Mouse (Mus musculus) MEL (cell line): ENCODE results near the gene Prr18. TPM values are rescaled to one million over a fixed set of nuclear protein-coding genes. Genes with fewer than 3 reads are reported as not detected.

Source experiments
- DNase-seq: peaks from one replicate; pipeline ENCODE4 v3.0.0; 2011; ENCODE audit warnings: low read depth, low spot score
- H3K27ac ChIP-seq: 2 replicates; pipeline ENCODE4 v1.5.1; 2012; ENCODE audit warnings: low read depth, mild to moderate bottlenecking, control low read depth, low read length, moderate library complexity; ENCODE audit not compliant: control insufficient read depth
- H3K27me3 ChIP-seq, 2 experiments: fragments of 150-350 bp in 1 of 2; sonication (generic) in 1 of 2; 2 replicates each; pipeline ENCODE4 v1.6.1; 2012; ENCODE audit warnings: low read length in 2 of 2, mild to moderate bottlenecking in 2 of 2, improper control_type of control experiment in 1 of 2, moderate library complexity in 1 of 2; ENCODE audit not compliant: insufficient read depth in 2 of 2, control insufficient read depth in 1 of 2
- H3K36me3 ChIP-seq, 2 experiments: 2 replicates each; pipeline ENCODE4 v1.6.1; 2012 to 2014; ENCODE audit warnings: low read length in 2 of 2, improper control_type of control experiment in 1 of 2, inconsistent platforms in 1 of 2, mild to moderate bottlenecking in 1 of 2; ENCODE audit not compliant: insufficient read depth in 2 of 2, control insufficient read depth in 1 of 2
- H3K4me1 ChIP-seq, 2 experiments: fragments of 150-350 bp in 1 of 2; sonication (generic) in 1 of 2; 2 replicates each; pipeline ENCODE4 v1.6.1; 2012; ENCODE audit warnings: low read length in 2 of 2, improper control_type of control experiment in 1 of 2, mild to moderate bottlenecking in 1 of 2; ENCODE audit not compliant: insufficient read depth in 2 of 2, control insufficient read depth in 1 of 2
- H3K4me3 ChIP-seq, 2 experiments: fragments of 150-350 bp in 1 of 2; sonication (generic) in 1 of 2; 2 replicates each; pipeline ENCODE4 v1.5.1; 2012; ENCODE audit warnings: low read depth in 2 of 2, low read length in 2 of 2, mild to moderate bottlenecking in 2 of 2, moderate library complexity in 2 of 2, control low read depth in 1 of 2, improper control_type of control experiment in 1 of 2; ENCODE audit not compliant: control insufficient read depth in 1 of 2, insufficient read depth in 1 of 2
- H3K79me2 ChIP-seq: 2 replicates; pipeline ENCODE4 v1.6.1; 2012; ENCODE audit warnings: mild to moderate bottlenecking, low read length, moderate library complexity; ENCODE audit not compliant: control insufficient read depth, poor library complexity, insufficient read depth
- H3K9ac ChIP-seq: 2 replicates; pipeline ENCODE4 v1.6.1; 2012; ENCODE audit warnings: low read depth, mild to moderate bottlenecking, control low read depth, low read length, moderate library complexity; ENCODE audit not compliant: control insufficient read depth, poor library complexity, severe bottlenecking
- H3K9me3 ChIP-seq: fragments of 150-350 bp; sonication (generic); replicated peaks from 2 replicates; pipeline ENCODE4 v1.6.1; 2012; ENCODE audit warnings: mild to moderate bottlenecking, low read length, improper control_type of control experiment, moderate library complexity; ENCODE audit not compliant: insufficient read depth
- BHLHE40 ChIP-seq: IDR thresholded peaks from 2 replicates; pipeline ENCODE4 v1.6.1; 2012; ENCODE audit warnings: low read depth, mild to moderate bottlenecking, inconsistent platforms, low read length, improper control_type of control experiment, borderline replicate concordance
- CHD2 ChIP-seq: IDR thresholded peaks from 2 replicates; pipeline ENCODE4 v1.6.1; 2011; ENCODE audit warnings: low read length, improper control_type of control experiment
- CTCF ChIP-seq, 3 experiments: IDR thresholded peaks in 2 of 3; conservative IDR thresholded peaks in 1 of 3; 2 replicates each; pipeline ENCODE4 v1.5.1; 2011 to 2012; ENCODE audit warnings: low read length in 3 of 3, low read depth in 2 of 3, mild to moderate bottlenecking in 2 of 3, improper control_type of control experiment in 1 of 3, inconsistent platforms in 1 of 3, mixed read lengths in 1 of 3, moderate library complexity in 1 of 3; ENCODE audit not compliant: control insufficient read depth in 1 of 3, insufficient read depth in 1 of 3, poor library complexity in 1 of 3, severe bottlenecking in 1 of 3
- E2F4 ChIP-seq: IDR thresholded peaks from 2 replicates; pipeline ENCODE4 v1.6.1; 2011; ENCODE audit warnings: low read depth, low read length, improper control_type of control experiment, borderline replicate concordance
- ETS1 ChIP-seq: IDR thresholded peaks from 2 replicates; pipeline ENCODE4 v1.6.1; 2012; ENCODE audit warnings: low read depth, mild to moderate bottlenecking, inconsistent platforms, low read length, improper control_type of control experiment, moderate library complexity
- KAT2A ChIP-seq: conservative IDR thresholded peaks from 2 replicates; pipeline ENCODE4 v1.6.1; 2012; ENCODE audit warnings: low read depth, low read length, improper control_type of control experiment, inconsistent platforms
- MAFK ChIP-seq: IDR thresholded peaks from 2 replicates; pipeline ENCODE4 v1.6.1; 2011; ENCODE audit warnings: low read depth, mild to moderate bottlenecking, low read length, improper control_type of control experiment, borderline replicate concordance
- MAX ChIP-seq: IDR thresholded peaks from 2 replicates; pipeline ENCODE4 v1.6.1; 2011; ENCODE audit warnings: low read length, improper control_type of control experiment
- MAZ ChIP-seq: IDR thresholded peaks from 2 replicates; pipeline ENCODE4 v1.6.1; 2012; ENCODE audit warnings: low read depth, mild to moderate bottlenecking, inconsistent platforms, low read length, improper control_type of control experiment
- MEF2A ChIP-seq: IDR thresholded peaks from 2 replicates; pipeline ENCODE4 v1.6.1; 2014; ENCODE audit warnings: low read depth, mild to moderate bottlenecking, inconsistent platforms, low read length, improper control_type of control experiment; ENCODE audit not compliant: poor library complexity, insufficient replicate concordance, severe bottlenecking; ENCODE audit errors: extremely low read depth
- MXI1 ChIP-seq: IDR thresholded peaks from 2 replicates; pipeline ENCODE4 v1.6.1; 2011; ENCODE audit warnings: mild to moderate bottlenecking, low read depth, low read length, improper control_type of control experiment
- MYB ChIP-seq: IDR thresholded peaks from 2 replicates; pipeline ENCODE4 v1.6.1; 2011; ENCODE audit warnings: mild to moderate bottlenecking, low read depth, low read length, improper control_type of control experiment
- MYC ChIP-seq: IDR thresholded peaks from 2 replicates; pipeline ENCODE4 v1.6.1; 2011; ENCODE audit warnings: low read depth, mild to moderate bottlenecking, low read length, improper control_type of control experiment, moderate library complexity
- RAD21 ChIP-seq: IDR thresholded peaks from 2 replicates; pipeline ENCODE4 v1.6.1; 2011; ENCODE audit warnings: mild to moderate bottlenecking, low read depth, low read length, improper control_type of control experiment
- SIN3A ChIP-seq: IDR thresholded peaks from 2 replicates; pipeline ENCODE4 v1.6.1; 2012; ENCODE audit warnings: low read length, improper control_type of control experiment, inconsistent platforms
- SMC3 ChIP-seq: IDR thresholded peaks from 2 replicates; pipeline ENCODE4 v1.6.1; 2011; ENCODE audit warnings: low read depth, low read length, improper control_type of control experiment
- TBP ChIP-seq: IDR thresholded peaks from 2 replicates; pipeline ENCODE4 v1.8.0; 2011; ENCODE audit warnings: low read depth, low read length, improper control_type of control experiment
- TCF12 ChIP-seq: IDR thresholded peaks from 2 replicates; pipeline ENCODE4 v1.6.1; 2014; ENCODE audit warnings: low read depth, mild to moderate bottlenecking, inconsistent platforms, low read length, improper control_type of control experiment, moderate library complexity
- UBTF ChIP-seq: IDR thresholded peaks from 2 replicates; pipeline ENCODE4 v1.6.1; 2012; ENCODE audit warnings: low read depth, mild to moderate bottlenecking, inconsistent platforms, low read length, improper control_type of control experiment, moderate library complexity, borderline replicate concordance; ENCODE audit not compliant: insufficient read depth
- USF1 ChIP-seq: IDR thresholded peaks from 2 replicates; pipeline ENCODE4 v1.6.1; 2014; ENCODE audit warnings: low read depth, mild to moderate bottlenecking, inconsistent platforms, low read length, improper control_type of control experiment, moderate library complexity
- USF2 ChIP-seq, 2 experiments: IDR thresholded peaks; 2 replicates each; pipeline ENCODE4 v1.6.1; 2011 to 2012; ENCODE audit warnings: improper control_type of control experiment in 2 of 2, low read length in 2 of 2, borderline replicate concordance in 1 of 2, inconsistent platforms in 1 of 2, low read depth in 1 of 2, mild to moderate bottlenecking in 1 of 2; ENCODE audit not compliant: insufficient read depth in 1 of 2
- ZMIZ1 ChIP-seq: IDR thresholded peaks from 2 replicates; pipeline ENCODE4 v1.6.1; 2012; ENCODE audit warnings: low read depth, mild to moderate bottlenecking, inconsistent platforms, low read length, improper control_type of control experiment, moderate library complexity
- polyA plus RNA-seq, 2 experiments: library from polyadenylated mRNA; stranded (reverse) in 1 of 2; unstranded in 1 of 2; fragments of >175 nt in 1 of 2; fragments of >200 nt in 1 of 2; gene quantifications; 2 replicates each; pipeline versions ENCODE4 v1.2.1 to v1.2.4; 2012; ENCODE audit warnings: low replicate concordance in 2 of 2, low read depth in 1 of 2; ENCODE audit not compliant: insufficient read length in 2 of 2, insufficient read depth in 1 of 2, missing spikeins in 1 of 2
- total RNA-seq: library from RNA; depleted of rRNA; stranded (reverse); fragments of 300-350 nt; gene quantifications from 2 replicates; pipeline ENCODE4 v1.2.3, GENCODE M21; 2012

Prr18 gene
- total and polyA plus RNA-seq, 3 experiments = 0.04 to 0.10 TPM; not detected in 1

DNA sequence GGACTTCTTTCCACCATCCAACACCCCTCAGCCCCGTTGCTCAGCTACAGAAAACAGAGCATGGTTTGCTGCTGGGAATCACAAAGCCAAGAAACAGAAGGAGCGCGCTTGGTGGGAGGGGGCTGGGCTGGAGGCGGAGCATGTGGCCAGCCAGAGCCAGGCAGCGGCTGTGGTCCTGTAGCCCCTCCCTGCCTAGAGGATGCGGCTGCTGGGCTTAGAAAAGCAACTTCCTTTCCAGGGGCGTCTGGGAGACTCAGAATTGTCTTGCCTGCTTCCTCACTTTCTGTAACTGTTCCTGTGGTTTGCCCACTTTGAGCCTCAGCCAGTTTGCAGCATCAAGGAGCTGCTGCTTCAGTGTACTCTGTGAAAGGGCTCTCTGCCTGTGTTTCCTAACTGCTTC, 34.6 kb downstream of the Prr18 start (continued):
- TF ChIP-seq BHLHE40 (no peak), SMC3 (no peak), MAFK (no peak), UBTF (no peak), E2F4 (no peak), RAD21 (no peak), MEF2A (no peak), USF2 (IDR thresholded peaks at IDR 0.05; ENCODE audit: borderline replicate concordance in 1 of 2, insufficient read depth in 1 of 2, low read depth in 1 of 2, low read length in 2 of 2) (no peak), MAZ (no peak)

DNA sequence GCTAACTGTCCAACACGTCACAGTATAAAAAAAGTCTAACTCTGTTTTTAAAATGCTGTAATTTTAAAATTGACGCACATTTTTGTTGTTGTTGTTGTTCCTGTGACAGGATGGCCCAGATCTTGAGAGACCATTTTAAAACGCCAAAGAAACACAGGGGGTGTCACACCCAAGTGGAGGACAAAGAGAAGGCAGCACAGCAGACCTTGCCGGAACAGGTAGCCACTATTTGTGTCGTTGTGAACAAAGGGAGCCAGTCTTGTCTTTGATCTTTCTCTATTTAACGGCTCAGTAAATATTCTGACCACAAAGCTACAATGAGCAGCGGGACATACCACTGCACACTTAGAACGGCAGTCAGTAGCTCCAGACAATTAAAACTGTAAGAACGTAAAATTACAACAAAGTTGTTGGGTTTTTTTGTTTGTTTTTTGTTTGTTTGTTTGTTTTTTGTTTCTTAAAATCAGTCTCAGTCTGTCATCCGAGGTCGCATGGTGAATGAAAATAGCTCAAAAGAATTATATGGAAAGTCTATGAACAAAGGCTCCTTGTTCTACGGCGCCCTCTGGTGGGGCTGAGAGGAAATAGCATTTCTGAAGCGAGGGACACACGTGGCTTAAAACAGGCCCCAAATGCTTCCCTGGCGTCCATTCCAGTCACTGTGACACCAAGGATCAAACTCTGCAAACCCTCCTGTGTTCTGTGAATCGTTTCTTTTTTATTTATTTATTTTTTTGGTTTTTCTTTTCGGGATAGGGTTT, 35.2 kb downstream of the Prr18 start:
- peaks cover 0 to 4% of the 10 kb centered on the region in 2 experiments; a peak in 1 of 4 replicates for H3K4me1 ChIP-seq
- H3K27me3 ChIP-seq = no peaks in the 10 kb centered on the region
- peak overlapping the region; percentile 48 to 56 for H3K4me3 ChIP-seq
- no peaks in the 10 kb centered on the region for H3K79me2 ChIP-seq
- H3K27ac ChIP-seq = peak overlapping the region; percentile 43
- peak overlapping the region; percentile 73 for H3K9ac ChIP-seq
- peaks cover 0 to 1% of the 10 kb centered on the region in 2 experiments; a peak in 1 of 4 replicates for H3K36me3 ChIP-seq
- TF ChIP-seq MAFK = no peak
- no peak for TF ChIP-seq TCF12
- peak; percentile 67 for TF ChIP-seq SIN3A
- TF ChIP-seq ETS1 = no peak
- TF ChIP-seq RAD21 = peak; percentile 68
- no peak for TF ChIP-seq ZMIZ1
- peak; percentile 99 for TF ChIP-seq MYC
- TF ChIP-seq CTCF (IDR thresholded peaks at IDR 0.05 in 2 of 3, conservative IDR thresholded peaks at IDR 0.05 in 1 of 3; ENCODE audit: control insufficient read depth in 1 of 3, insufficient read depth in 1 of 3, low read depth in 2 of 3, low read length in 3 of 3, poor library complexity in 1 of 3, severe bottlenecking in 1 of 3) = peak; percentile 70 to 87 (median 75)
- peak; percentile 86 for TF ChIP-seq SMC3
- peak; percentile 93 for TF ChIP-seq MXI1
- TF ChIP-seq MYB = no peak
- TF ChIP-seq TBP = peak; percentile 54; the same call in 1 of the 2 replicates
- TF ChIP-seq USF1 = peak; percentile 59; the same call in 1 of the 2 replicates
- peak; percentile 91 for TF ChIP-seq MAX
- TF ChIP-seq KAT2A = no peak
- no peak for TF ChIP-seq CHD2
- H3K9me3 ChIP-seq = no peaks in the 10 kb centered on the region
- DNase-seq = peak; percentile 88
